Mouse (Mus musculus) stomach, postnatal 0 days (tissue): ENCODE results near the gene Itpk1. TPM values are rescaled to one million over a fixed set of nuclear protein-coding genes. Genes with fewer than 3 reads are reported as not detected.
A peak's percentile ranks its signal among the peaks of the same experiment; 100 is the strongest.

Experiments
- ATAC-seq: fragments of 200-750 bp; cut with Nextera tagmentation; 2 replicates; pipeline ENCODE4 v1.8.0; 2017; ENCODE audit not compliant: low FRiP score, low TSS enrichment
- DNase-seq: peaks from one replicate; pipeline ENCODE4 v3.0.0-alpha.2; 2016; ENCODE audit warnings: low spot score
- H3K27ac ChIP-seq: fragments of 300-500 bp; sonication (generic); replicated peaks from 2 replicates; pipeline ENCODE4 v1.5.1; 2014; ENCODE audit warnings: mild to moderate bottlenecking, control low read depth
- H3K27me3 ChIP-seq: fragments of 300-500 bp; sonication (generic); 2 replicates; pipeline ENCODE4 v1.6.1; 2014; ENCODE audit warnings: low read length; ENCODE audit not compliant: control insufficient read depth, insufficient read depth
- H3K36me3 ChIP-seq: fragments of 300-500 bp; sonication (generic); 2 replicates; pipeline ENCODE4 v1.6.1; 2014; ENCODE audit warnings: low read length, mixed read lengths; ENCODE audit not compliant: control insufficient read depth, insufficient read depth
- H3K4me1 ChIP-seq: fragments of 300-500 bp; sonication (generic); replicated peaks from 2 replicates; pipeline ENCODE4 v1.6.1; 2014; ENCODE audit warnings: antibody characterized with exemption; ENCODE audit not compliant: control insufficient read depth, insufficient read depth
- H3K4me2 ChIP-seq: fragments of 300-500 bp; sonication (generic); replicated peaks from 2 replicates; pipeline ENCODE4 v1.6.1; 2014; ENCODE audit warnings: low read depth, mild to moderate bottlenecking, control low read depth, moderate library complexity
- H3K4me3 ChIP-seq: fragments of 300-500 bp; sonication (generic); 2 replicates; pipeline ENCODE4 v1.5.1; 2014; ENCODE audit warnings: low read depth, low read length, control low read depth
- H3K9ac ChIP-seq: fragments of 300-500 bp; sonication (generic); 2 replicates; pipeline ENCODE4 v1.6.1; 2014; ENCODE audit warnings: mild to moderate bottlenecking, low read length, control low read depth, mixed read lengths
- H3K9me3 ChIP-seq: fragments of 300-500 bp; sonication (generic); 2 replicates; pipeline ENCODE4 v1.6.1; 2016; ENCODE audit warnings: low read length; ENCODE audit not compliant: control insufficient read depth
- CTCF ChIP-seq: IDR thresholded peaks from 2 replicates; pipeline ENCODE4 v1.5.1; 2016; ENCODE audit warnings: antibody characterized with exemption, low read depth, mild to moderate bottlenecking, moderate library complexity
- EP300 ChIP-seq: optimal IDR thresholded peaks from 2 replicates; pipeline ENCODE3; 2016; ENCODE audit warnings: antibody characterized with exemption
- WGBS: fragments of 180-500 bp; shearing (Covaris S2); extraction: QIAGEN DNeasy Blood & Tissue Kit; methylation state at CpG from one replicate; pipeline ENCODE4 v1.1.7; 2014; 5-methylcytosine and 5-hydroxymethylcytosine counted together
- polyA plus RNA-seq: library from polyadenylated mRNA; unstranded; fragments of >200 nt; fragmentation: Nextera tagmentation; extraction: Ambion mirVana; gene quantifications from 2 replicates; pipeline ENCODE4 v1.2.1, GENCODE M21; 2015

Itpk1 gene
- polyA plus RNA-seq, 1 experiment from 2014 or later = 21.5 TPM

- H3K27me3 ChIP-seq = no peaks in the 10 kb centered on the region
- DNase-seq = no peak
- H3K27ac ChIP-seq = no peak overlapping the region
- H3K9me3 ChIP-seq = no peaks in the 10 kb centered on the region
- 0 out of 2 replicates have a peak, but pooled peaks cover 3% of the 10 kb centered on the region for H3K4me1 ChIP-seq
- H3K36me3 ChIP-seq = no peaks in the 10 kb centered on the region; the same call in 1 of the 2 replicates
- no peak for TF ChIP-seq CTCF
- no peak for TF ChIP-seq EP300
- WGBS = 73% methylated on average over 9 of the region's 9 CpGs
- no peak overlapping the region for H3K4me2 ChIP-seq
- H3K4me3 ChIP-seq = no peak overlapping the region
- no peak overlapping the region for H3K9ac ChIP-seq
- no peak for ATAC-seq
These were observed 102.3 kb downstream of the Itpk1 start for GRCm38 (mm10) chr12:102602255-102603041.

DNA sequence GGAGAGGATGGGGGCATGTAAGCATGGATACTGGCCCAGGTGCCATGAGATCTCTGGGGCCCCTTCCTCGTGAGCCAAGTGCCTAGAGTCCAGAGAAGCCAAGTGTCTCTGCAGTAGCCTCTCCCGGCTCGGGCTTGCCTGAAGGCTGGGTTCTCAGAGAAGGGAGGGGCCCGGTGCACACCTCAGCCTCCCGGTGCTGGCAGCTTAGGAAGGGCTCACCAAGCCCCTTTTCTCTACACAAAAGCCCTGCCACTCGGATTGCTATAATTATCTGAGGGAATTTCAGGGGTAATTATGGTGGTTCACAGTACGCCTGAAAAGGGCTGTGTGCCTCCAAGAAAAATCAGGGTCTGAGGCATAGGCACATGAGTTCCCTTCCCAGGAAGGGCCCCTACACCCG is 102.9 kb downstream of the Itpk1 start:
- DNase-seq (no peak), ATAC-seq (no peak)
- Histone ChIP-seq H3K4me2 (no peak overlapping the region), H3K4me1 (peaks cover 3% of the 10 kb centered on the region; the same call in 1 of the 2 replicates), H3K4me3 (no peak overlapping the region), H3K27ac (no peak overlapping the region), H3K9me3 (no peaks in the 10 kb centered on the region), H3K9ac (no peak overlapping the region), H3K27me3 (no peaks in the 10 kb centered on the region), H3K36me3 (no peaks in the 10 kb centered on the region; the same call in 1 of the 2 replicates)
- TF ChIP-seq CTCF (no peak), EP300 (no peak)
- WGBS = 53% methylated on average over 8 of the region's 8 CpGs

DNA sequence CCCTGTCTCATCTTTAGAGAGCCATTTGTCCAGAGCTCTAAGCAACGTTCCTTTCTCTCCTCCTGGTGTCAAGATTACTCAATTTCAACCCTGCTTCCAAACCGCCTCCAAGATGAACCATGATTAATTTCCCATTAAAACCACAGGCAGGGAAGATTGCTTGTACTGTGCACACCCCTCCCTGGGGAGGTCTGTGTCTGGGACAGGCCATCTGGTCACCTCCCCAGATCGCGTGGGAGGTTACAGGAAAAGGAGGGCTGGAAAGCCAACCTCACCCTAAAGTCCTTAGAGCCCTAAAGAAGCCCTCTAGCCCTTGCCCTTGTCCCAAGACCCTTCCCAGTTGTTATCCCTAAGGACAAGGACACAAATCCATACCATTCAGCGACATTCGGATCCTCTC is 104.4 kb downstream of the Itpk1 start:
- H3K4me3 ChIP-seq = no peak overlapping the region
- no peaks in the 10 kb centered on the region; the same call in 1 of the 2 replicates for H3K36me3 ChIP-seq
- no peak overlapping the region for H3K27ac ChIP-seq
- TF ChIP-seq EP300 (no peak), CTCF (no peak)
- ATAC-seq = no peak
- 65% methylated on average over 6 of the region's 6 CpGs for WGBS
- H3K9me3 ChIP-seq = no peaks in the 10 kb centered on the region
- no peak overlapping the region for H3K9ac ChIP-seq
- peaks cover 3% of the 10 kb centered on the region; the same call in 1 of the 2 replicates for H3K4me1 ChIP-seq
- H3K4me2 ChIP-seq = no peak overlapping the region
- no peaks in the 10 kb centered on the region for H3K27me3 ChIP-seq
- DNase-seq = no peak

DNA sequence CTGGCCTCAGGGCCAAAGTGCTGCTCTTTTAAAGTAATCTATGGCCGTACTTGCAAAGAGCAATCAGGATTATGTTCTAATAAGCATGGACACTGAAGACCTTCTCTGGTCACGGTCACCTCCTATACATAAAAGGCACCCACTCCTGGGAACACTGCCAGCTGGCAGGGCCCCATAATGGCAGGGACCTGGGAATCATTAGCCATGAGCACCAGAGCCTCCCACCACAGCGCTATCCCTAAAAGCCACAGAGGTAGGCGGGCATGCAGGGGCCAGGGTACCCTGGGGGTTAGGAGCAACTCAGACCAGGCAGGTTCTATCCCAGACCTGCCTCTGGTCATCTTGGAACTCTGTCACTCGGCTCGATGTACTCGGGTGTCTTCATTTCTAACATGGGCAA is 104.9 kb downstream of the Itpk1 start:
- Histone ChIP-seq H3K9ac (no peak overlapping the region), H3K27ac (no peak overlapping the region), H3K4me3 (no peak overlapping the region), H3K4me2 (no peak overlapping the region), H3K4me1 (peaks cover 3% of the 10 kb centered on the region; the same call in 1 of the 2 replicates), H3K36me3 (no peaks in the 10 kb centered on the region; the same call in 1 of the 2 replicates), H3K27me3 (no peaks in the 10 kb centered on the region), H3K9me3 (no peaks in the 10 kb centered on the region)
- TF ChIP-seq CTCF = no peak
- TF ChIP-seq EP300 = no peak
- 77% methylated on average over 7 of the region's 7 CpGs for WGBS
- no peak for ATAC-seq
- no peak for DNase-seq

DNA sequence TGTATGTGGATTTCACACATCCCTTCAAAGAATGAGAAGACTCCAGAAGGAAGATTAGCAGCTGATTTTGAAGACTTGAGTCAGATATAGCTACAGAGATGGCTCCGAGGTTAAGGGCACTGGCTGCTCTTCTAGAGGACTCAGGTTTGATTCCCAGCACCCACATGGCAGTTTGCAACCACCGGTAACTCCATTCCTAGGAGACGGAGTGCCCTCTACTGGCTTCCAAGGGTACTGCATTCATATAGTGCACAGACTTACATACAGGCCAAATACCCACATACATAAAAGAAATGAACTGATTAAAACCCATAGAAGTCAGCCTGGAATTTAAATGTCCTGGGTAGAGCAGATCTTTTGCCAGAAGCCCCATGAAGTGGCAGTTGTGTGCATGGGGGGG is 106.2 kb downstream of the Itpk1 start:
- H3K27me3 ChIP-seq = no peaks in the 10 kb centered on the region

DNA sequence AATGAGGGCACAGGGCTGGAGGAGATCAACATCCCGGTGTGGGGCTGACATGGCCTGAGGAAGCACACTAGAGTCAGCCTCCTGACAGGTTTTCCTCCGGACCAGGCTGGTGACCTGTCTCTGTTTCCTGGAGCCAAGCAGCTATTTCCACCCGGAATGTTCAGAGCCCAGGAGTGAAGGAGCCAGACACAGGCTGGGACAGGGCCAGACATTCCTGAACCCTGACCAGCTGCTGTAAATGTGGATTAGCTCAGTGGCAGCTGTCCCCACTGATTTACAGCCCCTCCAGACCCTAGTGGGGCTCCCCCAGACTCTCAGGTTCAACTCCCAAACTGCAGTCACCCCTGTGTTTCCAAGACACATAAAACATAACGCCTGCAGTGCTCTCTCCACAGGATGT is 107.3 kb downstream of the Itpk1 start:
- H3K4me1 ChIP-seq = peaks cover 3% of the 10 kb centered on the region; the same call in 1 of the 2 replicates
- peak overlapping the region; percentile 25 for H3K27ac ChIP-seq
- H3K9me3 ChIP-seq = no peaks in the 10 kb centered on the region
- H3K9ac ChIP-seq = no peak overlapping the region
- DNase-seq (no peak), ATAC-seq (peak; percentile 14; the same call in 1 of the 2 replicates)
- no peaks in the 10 kb centered on the region for H3K27me3 ChIP-seq
- TF ChIP-seq EP300 = no peak
- no peak for TF ChIP-seq CTCF
- no peaks in the 10 kb centered on the region for H3K36me3 ChIP-seq
- no peak overlapping the region for H3K4me2 ChIP-seq
- no peak overlapping the region for H3K4me3 ChIP-seq
- 27% methylated on average over 4 of the region's 4 CpGs for WGBS

More for the DNA sequence above, 106.2 kb downstream of the Itpk1 start:
- ATAC-seq = no peak
- Histone ChIP-seq H3K27ac (no peak overlapping the region), H3K9ac (no peak overlapping the region), H3K4me3 (no peak overlapping the region), H3K4me1 (peaks cover 3% of the 10 kb centered on the region; the same call in 1 of the 2 replicates), H3K4me2 (no peak overlapping the region), H3K36me3 (no peaks in the 10 kb centered on the region), H3K9me3 (no peaks in the 10 kb centered on the region)
- 98% methylated on average over 3 of the region's 3 CpGs for WGBS
- TF ChIP-seq EP300 (no peak), CTCF (peak; percentile 52)
- DNase-seq = no peak
